Mouse (Mus musculus) adrenal gland, postnatal 4 days (tissue): ENCODE measurements around the gene Scgb3a1. TPM values are rescaled to one million over a fixed set of nuclear protein-coding genes. Genes with fewer than 3 reads are reported as not detected.

Source experiments
- DNase-seq, 2 experiments: peaks; one replicate each; pipeline ENCODE4 v3.0.0; 2021 to 2022; ENCODE audit warnings: low spot score in 2 of 2, mixed read lengths in 2 of 2
- long read RNA-seq, 2 experiments: library from polyadenylated mRNA; stranded (forward); transcript quantifications; one replicate each; pipeline ENCODE4 v2.0.0; 2021
- total RNA-seq, 2 experiments: library from RNA; stranded (reverse); gene quantifications; 2 replicates each; pipeline ENCODE4 v1.2.3; 2021

The Scgb3a1 gene
- total RNA-seq, result not detected
- long read RNA-seq, experiment 1, result 0 reads
- long read RNA-seq, experiment 2, result 0 reads

- DNase-seq, result no peak
These were observed at the start of gene Scgb3a1 for GRCm38 (mm10) chr11:49663310-49663709. Gene Scgb3a1 (plus strand): TSS chr11:49663610.

- no peak for DNase-seq
These were observed 47.3 kb upstream of the Scgb3a1 start for GRCm38 (mm10) chr11:49615856-49616725.

GRCm38 (mm10) chr11:49618476-49618875, 44.9 kb upstream of the Scgb3a1 start:
- DNase-seq, result no peak

- DNase-seq, result no peak
These were observed 41.5 kb upstream of the Scgb3a1 start for GRCm38 (mm10) chr11:49621953-49622352.

GRCm38 (mm10) chr11:49624156-49624555, 39.3 kb upstream of the Scgb3a1 start:
- DNase-seq, result no peak

- no peak for DNase-seq
These were observed 37.5 kb upstream of the Scgb3a1 start for GRCm38 (mm10) chr11:49625863-49626262.

- DNase-seq, result no peak
These were observed 36.7 kb upstream of the Scgb3a1 start for GRCm38 (mm10) chr11:49626748-49627147.

GRCm38 (mm10) chr11:49631154-49631553, 32.3 kb upstream of the Scgb3a1 start:
- no peak for DNase-seq

- no peak for DNase-seq
These were observed 31.2 kb upstream of the Scgb3a1 start for GRCm38 (mm10) chr11:49632256-49632655.

- DNase-seq, result no peak
These were observed 29.3 kb upstream of the Scgb3a1 start for GRCm38 (mm10) chr11:49634101-49634500.

GRCm38 (mm10) chr11:49635671-49636070, 27.7 kb upstream of the Scgb3a1 start:
- DNase-seq, result no peak

- no peak for DNase-seq
These were observed 27.0 kb upstream of the Scgb3a1 start for GRCm38 (mm10) chr11:49636449-49636848.

- DNase-seq, result no peak
These were observed 17.7 kb upstream of the Scgb3a1 start for GRCm38 (mm10) chr11:49645677-49646076.

- DNase-seq, result no peak
These were observed 13.1 kb upstream of the Scgb3a1 start for GRCm38 (mm10) chr11:49650113-49650993.

GRCm38 (mm10) chr11:49650994-49651761, 12.2 kb upstream of the Scgb3a1 start:
- no peak for DNase-seq

- DNase-seq, result no peak
These were observed 11.6 kb upstream of the Scgb3a1 start for GRCm38 (mm10) chr11:49651762-49652322.

GRCm38 (mm10) chr11:49652401-49653078, 10.9 kb upstream of the Scgb3a1 start:
- peak; percentile 60 to 76 for DNase-seq

- no peak for DNase-seq
These were observed 10.4 kb upstream of the Scgb3a1 start for GRCm38 (mm10) chr11:49653079-49653408.

GRCm38 (mm10) chr11:49654651-49655050, 8.8 kb upstream of the Scgb3a1 start:
- DNase-seq, result no peak

- no peak for DNase-seq
These were observed 7.9 kb upstream of the Scgb3a1 start for GRCm38 (mm10) chr11:49655501-49655900.
